Mouse (Mus musculus) intestine, embryonic 15.5 days (tissue): Measurements from ENCODE around the gene Ctf2. TPM values are rescaled to one million over a fixed set of nuclear protein-coding genes. Genes with fewer than 3 reads are reported as not detected.
A peak's percentile ranks its signal among the peaks of the same experiment; 100 is the strongest.
"Not testable (repeated sequence)": the region's sequence is repeated elsewhere in the genome, so short reads cannot be mapped to it uniquely, and the experiment has no call there.

Source experiments
- ATAC-seq: fragments of 200-750 bp; cut with Nextera tagmentation; 2 replicates; pipeline ENCODE4 v1.8.0; 2017; ENCODE audit warnings: moderate TSS enrichment, moderate library complexity
- H3K27ac ChIP-seq: fragments of 300-500 bp; sonication (generic); 2 replicates; pipeline ENCODE4 v1.5.1; 2015; ENCODE audit warnings: mild to moderate bottlenecking, inconsistent platforms
- H3K27me3 ChIP-seq: fragments of 300-500 bp; sonication (generic); replicated peaks from 2 replicates; pipeline ENCODE4 v1.6.1; 2015; ENCODE audit warnings: inconsistent platforms
- H3K36me3 ChIP-seq: fragments of 300-500 bp; sonication (generic); 2 replicates; pipeline ENCODE4 v1.6.1; 2015; ENCODE audit warnings: inconsistent platforms
- H3K4me1 ChIP-seq: fragments of 300-500 bp; sonication (generic); replicated peaks from 2 replicates; pipeline ENCODE4 v1.6.1; 2015; ENCODE audit warnings: inconsistent platforms
- H3K4me2 ChIP-seq: fragments of 300-500 bp; sonication (generic); replicated peaks from 2 replicates; pipeline ENCODE4 v1.6.1; 2015; ENCODE audit warnings: mild to moderate bottlenecking, inconsistent platforms
- H3K4me3 ChIP-seq: fragments of 300-500 bp; sonication (generic); replicated peaks from 2 replicates; pipeline ENCODE4 v1.5.1; 2015; ENCODE audit warnings: inconsistent platforms
- H3K9ac ChIP-seq: fragments of 300-500 bp; sonication (generic); 2 replicates; pipeline ENCODE4 v1.6.1; 2015; ENCODE audit warnings: inconsistent platforms
- H3K9me3 ChIP-seq: fragments of 300-500 bp; sonication (generic); 2 replicates; pipeline ENCODE4 v1.6.1; 2016; ENCODE audit warnings: inconsistent platforms
- WGBS: fragments of 180-500 bp; shearing (Covaris S2); methylation state at CpG from one replicate; pipeline ENCODE4 v1.1.7; 2015; 5-methylcytosine and 5-hydroxymethylcytosine counted together
- polyA plus RNA-seq: library from polyadenylated mRNA; unstranded; fragments of >200 nt; fragmentation: Nextera tagmentation; extraction: Ambion mirVana; gene quantifications from 2 replicates; pipeline ENCODE4 v1.2.1, GENCODE M21; 2015

Ctf2 gene
- polyA plus RNA-seq, 1 experiment from 2014 or later, result 0.29 TPM

DNA sequence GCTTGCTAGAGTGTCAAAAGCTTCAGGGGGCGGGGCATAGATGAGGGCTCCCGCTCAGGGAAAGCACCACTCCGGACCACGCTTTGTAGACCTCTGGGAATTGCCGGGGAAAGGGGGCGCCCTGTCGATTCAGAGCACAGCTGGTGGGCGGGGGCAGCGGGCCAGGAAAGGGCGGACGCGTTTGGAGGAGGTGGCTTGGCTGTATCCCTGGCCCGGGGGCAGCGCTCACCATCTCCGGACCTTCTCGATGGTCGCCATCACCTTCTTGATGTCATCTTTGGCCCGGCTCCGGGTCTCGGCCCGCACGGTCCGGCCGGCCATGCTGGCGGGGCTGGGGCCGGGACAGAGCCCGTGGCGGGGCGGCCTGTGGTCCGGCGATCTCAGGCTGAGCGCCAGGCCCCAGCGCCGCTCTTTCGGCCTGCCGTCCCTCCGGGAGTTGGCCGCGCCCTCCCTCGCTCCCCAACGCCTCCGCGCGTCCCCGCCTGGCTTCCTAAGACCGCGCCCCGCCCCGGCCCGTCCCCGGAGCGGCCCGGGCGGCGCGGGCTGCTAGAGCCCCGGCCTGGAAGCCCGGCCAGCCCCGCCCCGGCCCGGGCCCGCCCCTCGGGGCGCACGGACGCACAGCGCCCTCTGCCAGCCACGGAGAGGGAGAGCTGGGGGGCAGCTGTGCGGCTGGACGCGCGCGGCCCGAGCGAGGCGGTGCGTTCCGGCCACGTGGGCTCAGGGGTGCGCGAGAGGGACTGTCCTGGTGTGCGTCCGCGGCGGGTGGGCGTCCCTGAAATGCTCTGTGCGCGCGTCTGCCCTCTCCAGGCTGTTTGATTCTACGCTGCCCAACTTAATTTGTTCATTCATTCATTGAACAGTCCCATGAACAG is 23.5 kb downstream of the Ctf2 start, which contains the start of gene Bcl7c:
Gene Bcl7c, minus strand, starts transcription at position 727 of the 872 bp plus-strand sequence.
- peak; percentile 91 for ATAC-seq
- Histone ChIP-seq H3K4me3 (peak within 1 kb of the TSS; percentile 67), H3K4me1 (peaks cover 33% of the 10 kb centered on the region), H3K9me3 (no peaks in the 10 kb centered on the region), H3K4me2 (peak within 1 kb of the TSS; percentile 83), H3K36me3 (peaks cover 7% of the 10 kb centered on the region; the same call in 1 of the 2 replicates), H3K9ac (peak within 1 kb of the TSS; percentile 74), H3K27me3 (no peaks in the 10 kb centered on the region), H3K27ac (peak within 1 kb of the TSS; percentile 98)
- under 1% methylated on average over 88 of the region's 90 CpGs for WGBS

DNA sequence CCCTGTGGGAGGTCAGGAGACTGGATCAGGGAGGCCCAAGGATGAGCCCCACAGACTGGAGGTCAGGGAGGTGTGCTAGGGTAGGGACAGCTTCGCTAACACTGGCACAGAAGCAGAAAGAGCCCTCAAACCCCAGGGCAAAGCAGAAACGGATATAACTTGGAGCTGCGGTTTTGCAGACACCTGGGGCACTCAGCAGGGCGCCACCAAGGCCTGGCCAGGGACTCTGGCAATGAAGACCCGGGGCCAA is 24.1 kb downstream of the Ctf2 start:
- Histone ChIP-seq H3K36me3 (peaks cover 11% of the 10 kb centered on the region; the same call in 1 of the 2 replicates), H3K27ac (peak overlapping the region; percentile 98), H3K27me3 (no peaks in the 10 kb centered on the region), H3K4me3 (peak overlapping the region; percentile 67), H3K4me2 (peak overlapping the region; percentile 83), H3K9ac (peak overlapping the region; percentile 74), H3K4me1 (peaks cover 33% of the 10 kb centered on the region), H3K9me3 (no peaks in the 10 kb centered on the region)
- WGBS, result 0% methylated on average over 5 of the region's 5 CpGs
- ATAC-seq, result no peak

DNA sequence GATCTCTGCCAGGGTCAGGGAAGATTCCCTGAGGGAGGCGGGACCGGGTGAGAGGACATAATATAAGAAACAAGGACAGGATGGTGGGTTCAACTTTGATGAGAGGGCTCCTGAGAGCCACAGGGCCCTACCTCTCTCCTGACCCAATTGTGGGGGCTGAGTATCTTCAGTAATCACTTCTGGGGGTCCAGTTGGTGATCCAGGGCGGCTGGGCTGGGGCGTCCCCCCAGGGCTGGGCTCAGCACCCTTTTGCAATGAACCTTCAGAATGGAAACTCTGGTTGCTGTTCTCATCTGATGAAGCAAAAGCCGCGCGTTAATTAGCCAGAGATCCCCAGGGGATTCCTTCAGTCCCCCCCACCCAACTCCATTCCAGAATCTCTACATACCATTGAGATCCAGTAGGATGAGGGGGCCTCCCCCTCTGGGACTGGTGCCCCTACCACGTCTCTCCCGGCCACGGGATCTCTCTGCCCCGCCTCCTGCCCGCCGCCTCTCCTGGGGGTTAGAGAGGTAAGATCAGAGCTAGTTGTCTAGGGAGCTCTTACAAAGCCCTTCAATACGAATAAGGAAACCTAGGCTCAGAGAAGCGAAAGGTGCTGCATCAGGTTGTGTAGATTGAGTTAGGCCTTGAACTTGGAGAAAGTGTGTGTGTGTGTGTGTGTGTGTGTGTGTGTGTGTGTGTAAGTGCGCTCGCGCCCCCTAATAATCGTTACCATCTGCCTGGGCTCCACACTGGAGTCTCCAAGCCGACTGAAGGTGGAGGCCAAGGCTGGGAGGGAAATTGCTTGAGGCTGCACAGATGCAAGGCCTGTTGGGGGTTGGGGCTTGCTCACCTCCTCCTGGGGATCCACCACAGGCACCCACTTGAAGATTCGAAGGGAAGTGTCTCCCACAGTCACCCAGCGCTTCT is 24.7 kb downstream of the Ctf2 start:
- Histone ChIP-seq H3K4me1 (peaks cover 27% of the 10 kb centered on the region), H3K9ac (peak overlapping the region; percentile 74), H3K27ac (peak overlapping the region; percentile 98), H3K27me3 (no peaks in the 10 kb centered on the region), H3K4me3 (peak overlapping the region; percentile 67), H3K36me3 (peaks cover 13% of the 10 kb centered on the region; the same call in 1 of the 2 replicates), H3K9me3 (no peaks in the 10 kb centered on the region), H3K4me2 (peak overlapping the region; percentile 83)
- ATAC-seq, result 0 out of 2 replicates have a peak, but pooled peaks have one; percentile 5
- 23% methylated on average over 22 of the region's 22 CpGs for WGBS

DNA sequence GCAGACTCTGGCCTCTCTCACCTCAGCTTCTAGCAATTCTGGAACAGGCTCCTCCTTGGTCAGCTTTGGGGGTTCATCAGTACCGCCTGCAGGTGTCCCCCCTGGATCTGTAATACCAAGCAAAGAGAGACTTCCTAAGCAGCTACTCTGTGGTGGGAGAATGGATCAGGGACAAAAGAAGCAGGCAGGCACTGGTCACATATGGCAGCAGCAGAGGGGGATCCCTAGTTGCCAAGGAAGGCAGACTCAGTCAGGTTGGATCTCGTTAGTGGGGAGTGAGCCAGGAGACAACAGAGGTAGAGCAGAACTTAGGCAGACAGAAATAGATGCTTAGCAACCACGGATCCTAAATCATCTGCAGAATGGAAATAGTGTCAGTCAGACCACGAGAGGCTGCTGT is 26.3 kb downstream of the Ctf2 start:
- Histone ChIP-seq H3K27me3 (no peaks in the 10 kb centered on the region), H3K9me3 (no peaks in the 10 kb centered on the region), H3K4me1 (peaks cover 16% of the 10 kb centered on the region), H3K9ac (no peak overlapping the region), H3K4me2 (no peak overlapping the region), H3K27ac (no peak overlapping the region), H3K4me3 (no peak overlapping the region), H3K36me3 (peaks cover 17% of the 10 kb centered on the region; the same call in 1 of the 2 replicates)
- WGBS, result 78% methylated on average over 4 of the region's 4 CpGs
- ATAC-seq, result no peak

DNA sequence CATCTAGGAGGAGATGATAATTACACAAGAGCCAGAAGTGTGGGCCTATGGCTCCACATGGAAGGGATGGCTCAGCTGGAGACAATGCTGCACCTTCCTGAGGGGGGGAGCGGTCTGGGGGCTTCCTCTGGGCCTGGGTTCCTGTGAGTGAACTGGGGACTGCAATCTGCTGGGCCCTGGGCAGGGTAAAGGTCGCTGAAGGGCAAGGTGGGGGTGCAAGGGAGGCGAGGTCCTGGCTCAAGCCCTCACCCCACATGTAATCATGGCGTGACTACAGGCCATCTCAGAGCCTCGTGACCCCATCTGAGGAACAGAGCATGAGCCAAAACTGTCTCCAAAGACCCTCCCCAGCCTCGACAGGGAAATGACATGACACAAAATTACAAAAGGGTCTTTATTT is 27.4 kb downstream of the Ctf2 start:
- Histone ChIP-seq H3K4me1 (peaks cover 16% of the 10 kb centered on the region), H3K27me3 (no peaks in the 10 kb centered on the region), H3K27ac (no peak overlapping the region), H3K36me3 (peaks cover 17% of the 10 kb centered on the region; the same call in 1 of the 2 replicates), H3K9me3 (no peaks in the 10 kb centered on the region), H3K9ac (no peak overlapping the region), H3K4me3 (no peak overlapping the region), H3K4me2 (no peak overlapping the region)
- WGBS, result 80% methylated on average over 6 of the region's 6 CpGs
- ATAC-seq, result no peak

DNA sequence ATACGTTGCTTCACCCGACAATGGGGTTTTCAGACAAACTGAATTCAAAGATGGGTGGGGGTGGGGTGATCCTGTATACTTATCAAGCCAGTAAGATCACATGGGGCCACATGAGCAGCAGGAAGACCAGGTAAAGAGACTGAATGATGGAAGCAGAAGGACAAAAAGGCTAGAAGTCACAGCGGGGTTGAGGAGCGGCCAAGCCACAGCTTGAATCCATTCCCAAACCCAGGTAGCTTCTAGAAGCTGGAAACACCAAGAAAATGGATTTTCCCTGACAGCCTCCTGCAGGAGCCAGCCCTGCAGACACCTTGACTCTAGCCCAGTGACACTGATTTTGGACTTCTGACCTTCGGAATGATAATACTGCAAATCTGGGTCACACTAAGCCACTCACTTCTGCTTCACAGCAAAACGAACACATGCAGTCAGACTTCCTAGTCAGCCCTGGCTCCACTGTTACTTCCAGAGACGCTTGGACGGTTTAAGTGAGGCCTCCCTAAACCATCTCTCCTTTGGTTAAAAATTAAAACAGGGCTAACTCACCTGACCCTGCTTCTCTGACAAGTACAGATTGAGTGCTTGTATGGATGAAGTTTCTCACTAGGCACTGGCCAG is 28.3 kb downstream of the Ctf2 start:
- Histone ChIP-seq H3K27me3 (no peaks in the 10 kb centered on the region), H3K9me3 (no peaks in the 10 kb centered on the region), H3K4me3 (no peak overlapping the region), H3K4me2 (no peak overlapping the region), H3K4me1 (peaks cover 13% of the 10 kb centered on the region), H3K9ac (no peak overlapping the region), H3K27ac (no peak overlapping the region), H3K36me3 (peaks cover 17% of the 10 kb centered on the region; the same call in 1 of the 2 replicates)
- 86% methylated on average over 8 of the region's 8 CpGs for WGBS
- ATAC-seq, result no peak

DNA sequence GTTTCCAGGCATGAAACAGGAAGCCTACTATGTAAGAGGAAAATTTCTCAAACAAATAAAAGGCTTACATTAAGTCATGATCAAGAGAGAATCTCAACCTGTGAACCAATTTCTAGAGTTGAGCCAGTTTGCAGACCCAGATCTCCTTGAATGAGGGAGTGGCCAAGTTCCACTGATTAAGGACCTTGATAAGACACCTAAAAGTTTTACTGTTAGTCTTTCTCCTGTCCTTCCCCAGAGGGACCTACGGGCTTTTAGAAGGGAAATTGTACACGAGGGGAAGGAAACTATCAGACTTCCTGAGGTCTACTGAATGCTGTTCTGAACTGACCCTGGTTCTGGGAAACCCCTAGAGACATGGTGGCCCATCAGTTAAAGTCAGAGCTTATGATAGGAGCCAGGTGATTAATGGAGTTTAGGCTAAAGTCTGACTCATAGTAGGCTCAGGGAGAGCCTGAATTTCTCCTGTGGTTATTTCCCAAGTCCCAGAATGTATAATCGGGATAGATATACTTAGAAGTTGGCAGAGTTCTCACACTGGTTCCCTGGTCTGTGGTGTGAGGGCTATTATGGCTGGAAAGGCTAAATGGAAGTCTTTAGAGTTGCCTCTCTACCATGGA is 31.1 kb downstream of the Ctf2 start:
- no peak for ATAC-seq
- Histone ChIP-seq H3K4me2 (no peak overlapping the region), H3K27ac (no peak overlapping the region), H3K36me3 (peaks cover 12% of the 10 kb centered on the region; the same call in 1 of the 2 replicates), H3K9ac (no peak overlapping the region), H3K9me3 (no peaks in the 10 kb centered on the region), H3K4me3 (no peak overlapping the region), H3K4me1 (no peaks in the 10 kb centered on the region), H3K27me3 (no peaks in the 10 kb centered on the region)
- WGBS, result 74% methylated on average over 3 of the region's 3 CpGs

DNA sequence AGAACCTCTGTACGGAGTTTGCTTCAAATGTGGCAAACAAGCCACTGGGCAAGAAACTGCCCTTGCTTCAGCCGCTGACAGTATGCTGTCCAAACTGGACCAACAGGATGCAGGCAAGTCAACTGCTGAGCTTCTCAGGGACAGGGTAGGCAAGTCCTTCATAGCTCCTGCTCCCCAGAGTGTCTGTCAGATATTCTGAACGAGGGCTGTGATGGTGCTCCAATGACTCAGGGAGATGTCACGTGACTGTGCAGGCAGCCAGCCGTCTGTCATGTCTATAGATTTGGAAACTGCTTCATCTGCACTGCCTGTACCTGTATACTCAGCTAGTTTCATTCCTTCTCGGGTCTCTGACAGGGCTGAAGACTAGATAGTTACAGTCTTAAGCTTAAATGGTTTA is 33.0 kb downstream of the Ctf2 start:
- no peak for ATAC-seq
- no peak overlapping the region for H3K9ac ChIP-seq
- 82% methylated on average over 6 of the region's 6 CpGs for WGBS
- no peak overlapping the region for H3K4me2 ChIP-seq
- no peaks in the 10 kb centered on the region for H3K27me3 ChIP-seq
- 0 out of 2 replicates have a peak, but pooled peaks cover 10% of the 10 kb centered on the region for H3K36me3 ChIP-seq
- no peak overlapping the region for H3K27ac ChIP-seq
- no peaks in the 10 kb centered on the region for H3K9me3 ChIP-seq
- no peaks in the 10 kb centered on the region for H3K4me1 ChIP-seq
- H3K4me3 ChIP-seq, result no peak overlapping the region

DNA sequence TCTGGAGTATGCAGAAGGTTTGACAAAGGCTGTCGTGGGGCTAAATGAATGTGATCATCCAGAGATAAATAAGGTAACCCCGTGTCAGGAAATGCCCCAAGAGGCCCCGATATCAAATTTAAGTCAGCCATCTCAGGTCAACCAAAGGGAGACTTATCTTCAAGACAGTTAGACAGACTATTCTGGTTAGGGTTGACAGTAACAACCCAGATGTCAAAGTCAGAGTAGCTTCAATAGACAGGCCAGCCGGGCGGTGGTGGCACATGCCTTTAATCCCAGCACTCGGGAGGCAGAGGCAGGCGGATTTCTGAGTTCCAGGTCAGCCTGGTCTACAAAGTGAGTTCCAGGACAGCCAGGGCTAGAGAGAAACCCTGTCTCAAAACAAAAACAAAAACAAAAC is 38.2 kb downstream of the Ctf2 start:
- not testable (repeated sequence) for H3K9me3 ChIP-seq, H3K36me3 ChIP-seq, H3K27ac ChIP-seq, H3K9ac ChIP-seq, H3K4me3 ChIP-seq, H3K27me3 ChIP-seq, ATAC-seq, H3K4me2 ChIP-seq, H3K4me1 ChIP-seq
- 91% methylated on average over 7 of the region's 7 CpGs for WGBS

DNA sequence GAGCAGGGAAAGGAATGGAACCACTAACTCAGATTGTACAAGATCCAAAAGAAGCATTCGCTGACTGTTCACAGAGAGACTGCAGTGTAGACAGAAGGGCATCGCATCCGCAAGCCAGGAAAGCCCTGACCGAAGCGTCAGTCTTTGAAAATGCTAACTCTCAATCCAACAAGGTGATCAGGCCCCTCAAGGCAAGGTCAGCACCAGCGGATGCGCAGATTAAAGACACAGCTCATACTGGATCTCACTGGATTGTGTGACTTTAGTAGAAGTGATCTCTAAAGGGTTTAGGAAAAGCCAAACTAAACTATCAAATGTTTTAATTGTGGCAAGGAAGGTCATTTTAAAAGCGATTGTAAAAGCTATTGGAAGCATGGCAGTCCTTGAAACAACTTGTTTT is 38.7 kb downstream of the Ctf2 start:
- Histone ChIP-seq H3K36me3 (no peaks in the 10 kb centered on the region), H3K4me2 (no peak overlapping the region), H3K9ac (no peak overlapping the region), H3K27ac (no peak overlapping the region), H3K27me3 (no peaks in the 10 kb centered on the region), H3K9me3 (no peaks in the 10 kb centered on the region), H3K4me1 (peaks cover 10% of the 10 kb centered on the region), H3K4me3 (no peak overlapping the region)
- 93% methylated on average over 8 of the region's 8 CpGs for WGBS
- ATAC-seq, result no peak

DNA sequence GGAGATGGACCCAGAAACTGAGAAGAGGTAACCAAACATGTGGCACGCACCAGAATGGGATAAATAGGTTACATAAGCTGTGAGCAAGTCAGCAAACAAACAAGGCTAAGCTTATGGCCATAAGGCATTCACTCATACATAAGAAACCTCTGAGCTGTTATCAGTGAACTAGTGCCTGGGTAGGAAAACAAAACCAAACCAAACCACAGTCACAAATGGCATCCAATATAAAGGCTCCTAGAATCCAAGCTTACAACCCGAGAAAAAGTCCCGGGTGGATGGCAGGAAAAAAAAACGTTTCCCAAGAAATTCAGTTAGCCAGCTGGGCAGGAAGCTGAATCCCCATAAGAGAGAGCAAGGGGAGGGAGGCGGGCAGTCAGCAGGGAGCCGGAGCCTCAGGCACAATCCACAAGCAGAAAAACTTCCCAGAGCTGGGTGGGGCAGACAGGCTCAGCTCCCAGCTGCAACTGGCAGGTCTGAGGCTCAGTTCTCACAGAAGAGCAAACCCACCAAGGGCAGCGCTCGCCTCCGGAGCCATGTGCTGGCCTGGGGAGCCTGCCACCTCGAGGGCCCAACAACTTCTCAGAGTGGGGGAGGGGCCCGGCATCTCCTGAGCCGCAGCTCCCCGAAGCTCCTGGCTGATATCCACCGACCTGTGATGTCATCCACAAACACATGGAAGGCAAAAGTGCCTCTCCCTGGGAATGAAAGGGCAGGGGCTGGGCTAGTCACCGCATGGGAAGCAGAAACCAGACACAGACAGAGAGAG is 40.6 kb downstream of the Ctf2 start:
- H3K9ac ChIP-seq, result peak overlapping the region; percentile 42
- no peaks in the 10 kb centered on the region for H3K9me3 ChIP-seq
- peak overlapping the region; percentile 85 for H3K4me2 ChIP-seq
- WGBS, result 7% methylated on average over 15 of the region's 15 CpGs
- no peaks in the 10 kb centered on the region for H3K36me3 ChIP-seq
- H3K27ac ChIP-seq, result peak overlapping the region; percentile 95
- peaks cover 10% of the 10 kb centered on the region for H3K4me1 ChIP-seq
- peak; percentile 92 for ATAC-seq
- no peaks in the 10 kb centered on the region for H3K27me3 ChIP-seq
- peak overlapping the region; percentile 38 for H3K4me3 ChIP-seq
